Mouse (Mus musculus): ENCODE measurements around the gene Notch1.

Notch1 gene

GRCm38 (mm10) chr2:26481724-26482495 lies 34.6 kb downstream of the Notch1 start:
- DNase-seq (ENCODE audit: low spot score), result no peak

GRCm38 (mm10) chr2:26480911-26481310 lies 35.6 kb downstream of the Notch1 start:
- no peak for DNase-seq (ENCODE audit: low spot score)

GRCm38 (mm10) chr2:26478685-26479205 lies 37.7 kb downstream of the Notch1 start:
- no peak for DNase-seq (ENCODE audit: low spot score)

DNA sequence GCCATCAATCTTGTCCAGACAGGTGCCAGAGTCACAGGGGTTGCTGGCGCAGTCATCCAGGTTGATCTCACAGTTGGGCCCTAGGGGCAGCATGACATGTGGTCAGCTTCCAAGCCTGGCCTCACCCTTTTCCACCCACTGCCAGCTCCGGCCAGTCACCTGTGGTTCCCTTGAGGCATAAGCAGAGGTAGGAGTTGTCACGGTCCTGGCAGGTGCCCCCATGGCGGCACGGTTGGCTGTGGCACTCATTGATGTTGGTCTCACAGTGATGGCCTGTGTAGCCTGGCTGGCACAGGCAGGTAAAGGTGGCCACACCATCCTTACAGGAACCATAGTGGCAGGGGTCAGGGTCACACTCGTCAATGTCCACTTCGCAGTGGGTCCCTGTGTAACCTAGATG lies 38.6 kb downstream of the Notch1 start:
- DNase-seq (ENCODE audit: low spot score), result no peak

DNA sequence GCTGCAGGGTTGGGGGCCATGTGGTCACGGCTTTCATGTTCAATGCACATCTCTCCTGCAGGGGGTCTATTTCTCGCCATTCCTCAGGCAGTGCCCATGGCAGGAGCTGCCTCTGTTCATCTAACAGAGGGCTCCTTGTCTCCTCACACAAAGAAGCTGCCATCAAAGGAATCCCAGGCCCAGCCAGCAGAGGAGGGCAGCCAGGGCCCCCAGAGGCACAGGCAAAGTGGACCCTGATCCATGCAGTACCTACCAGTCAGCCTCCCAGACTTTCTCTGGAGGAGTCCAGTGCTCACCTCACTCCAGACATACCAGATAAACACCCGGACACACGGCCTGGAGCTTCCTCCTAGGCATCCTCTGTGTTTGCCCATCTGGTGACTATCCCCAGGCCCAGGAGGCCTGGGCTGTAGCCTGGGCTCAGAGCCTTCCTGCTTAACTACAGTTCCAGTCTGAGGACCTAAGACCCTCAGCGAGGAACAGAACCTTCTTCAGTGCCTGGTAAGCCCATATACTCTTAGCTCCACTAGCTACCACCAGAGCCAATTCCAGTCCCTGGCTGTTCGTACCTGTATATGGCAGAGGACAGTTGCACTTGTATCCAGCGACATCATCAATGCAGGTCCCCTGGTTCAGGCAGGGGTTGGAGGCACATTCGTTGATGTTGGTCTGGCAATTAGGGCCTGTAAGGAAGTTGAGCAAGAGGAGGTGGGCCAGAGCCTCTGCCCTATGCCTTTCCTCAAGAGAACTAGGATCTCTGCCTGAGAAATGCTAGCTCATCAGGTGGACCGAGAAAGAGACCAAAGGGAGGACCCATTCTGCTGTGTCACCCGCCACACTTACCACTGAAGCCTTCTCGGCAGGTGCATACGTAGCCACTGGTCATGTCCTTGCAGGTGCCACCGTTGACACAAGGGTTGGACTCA lies 40.7 kb downstream of the Notch1 start:
- DNase-seq (ENCODE audit: low spot score), result no peak

DNA sequence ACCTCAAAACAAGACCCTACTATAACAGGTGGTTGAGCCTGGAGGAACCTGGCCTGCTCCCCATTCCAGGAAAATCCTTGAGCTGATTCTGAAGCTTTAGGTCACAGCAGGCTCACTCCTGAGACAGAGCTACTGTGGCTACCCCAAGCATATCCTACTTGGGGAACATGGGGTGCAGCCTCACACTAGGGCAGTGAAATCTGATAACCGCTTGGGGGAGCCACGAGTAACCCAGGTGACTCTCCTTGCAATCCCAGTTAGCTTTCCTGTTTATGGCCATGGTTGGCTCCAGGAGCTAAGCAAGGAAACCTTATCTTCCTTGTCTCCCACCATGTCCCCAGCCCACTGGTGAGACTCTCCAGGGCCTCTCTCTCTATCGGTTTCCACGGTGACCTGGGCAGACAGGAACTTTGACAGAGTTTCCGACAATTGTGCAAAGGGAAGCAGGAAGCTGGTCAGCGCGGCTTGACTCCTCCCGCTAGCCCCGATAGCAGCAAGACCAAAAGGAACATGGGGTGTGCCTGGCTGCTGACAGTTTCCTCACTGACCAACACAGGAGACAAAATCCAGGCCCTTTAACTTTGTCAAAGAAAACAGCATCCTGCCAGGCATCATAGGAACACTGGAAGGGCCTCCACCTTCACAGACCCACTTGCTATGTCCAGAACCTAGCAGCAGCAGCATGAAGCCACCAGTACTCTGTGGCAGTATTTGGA lies 41.5 kb downstream of the Notch1 start:
- no peak for DNase-seq (ENCODE audit: low spot score)

DNA sequence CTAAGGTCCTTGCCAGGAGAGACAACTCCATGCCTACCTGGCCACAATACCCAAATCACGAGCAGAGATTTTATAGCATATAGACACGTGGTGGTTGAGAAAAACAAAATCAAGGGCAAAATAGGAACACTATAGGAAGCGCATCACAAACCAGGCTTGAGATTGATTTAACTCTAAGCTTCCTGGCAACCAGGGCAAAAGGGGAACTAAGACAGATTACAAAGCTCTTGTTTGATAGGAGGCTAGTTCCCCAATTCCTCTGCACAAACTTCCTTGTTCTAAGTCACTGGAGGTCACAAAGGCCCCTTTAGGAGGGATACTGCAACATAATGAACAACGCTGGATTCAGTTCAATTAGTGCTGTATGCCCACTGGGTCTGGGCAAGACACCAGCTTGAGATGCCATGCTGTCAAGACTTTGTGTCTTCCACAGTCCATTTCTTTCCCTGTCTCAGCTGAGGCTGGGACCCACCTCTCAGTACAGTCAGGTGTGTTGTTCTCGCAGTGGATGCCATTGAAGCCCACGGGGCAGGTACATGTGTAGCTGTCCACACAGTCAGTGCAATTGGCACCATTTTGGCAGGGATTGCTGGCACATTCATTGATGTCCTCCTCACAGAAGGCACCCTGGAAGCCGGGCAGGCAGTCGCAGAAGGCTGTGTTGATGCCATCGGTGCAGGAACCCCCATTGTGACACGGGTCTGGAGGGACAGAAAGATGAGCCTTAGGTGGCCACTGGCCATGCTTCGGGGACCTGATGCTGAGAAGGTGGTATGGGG lies 44.0 kb downstream of the Notch1 start:
- DNase-seq (ENCODE audit: low spot score), result no peak

DNA sequence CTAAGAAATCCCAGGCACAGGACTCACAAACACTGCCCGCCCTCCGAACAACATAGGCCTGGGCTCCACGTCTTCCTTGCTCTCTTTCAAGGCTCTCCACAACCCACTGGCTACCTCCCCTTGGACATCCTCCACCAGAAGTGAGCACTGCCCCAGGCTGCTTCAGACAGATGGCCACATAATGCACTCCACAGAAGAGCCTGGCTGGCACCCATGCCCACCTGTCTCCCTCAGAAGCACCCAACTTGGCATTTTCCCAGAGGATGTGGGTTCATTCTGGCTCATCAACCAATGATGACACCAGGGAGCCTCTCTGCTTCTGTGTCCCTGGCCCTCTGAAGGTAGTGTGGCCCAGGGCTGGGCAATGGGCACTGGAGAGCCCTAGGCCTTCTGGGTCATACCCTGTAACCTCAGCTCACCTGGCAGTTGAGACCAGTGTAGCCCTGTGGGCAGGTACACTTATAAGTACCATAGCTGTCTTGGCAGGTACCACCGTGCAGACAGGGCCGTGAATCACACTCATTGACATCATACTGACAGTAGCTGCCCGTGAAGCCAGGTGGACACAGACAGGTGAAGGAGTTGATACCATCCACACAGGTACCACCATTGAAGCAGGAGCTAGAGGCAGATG lies 44.7 kb downstream of the Notch1 start:
- DNase-seq (ENCODE audit: low spot score), result no peak

GRCm38 (mm10) chr2:26470967-26471366 lies 45.5 kb downstream of the Notch1 start:
- DNase-seq (ENCODE audit: low spot score), result no peak

DNA sequence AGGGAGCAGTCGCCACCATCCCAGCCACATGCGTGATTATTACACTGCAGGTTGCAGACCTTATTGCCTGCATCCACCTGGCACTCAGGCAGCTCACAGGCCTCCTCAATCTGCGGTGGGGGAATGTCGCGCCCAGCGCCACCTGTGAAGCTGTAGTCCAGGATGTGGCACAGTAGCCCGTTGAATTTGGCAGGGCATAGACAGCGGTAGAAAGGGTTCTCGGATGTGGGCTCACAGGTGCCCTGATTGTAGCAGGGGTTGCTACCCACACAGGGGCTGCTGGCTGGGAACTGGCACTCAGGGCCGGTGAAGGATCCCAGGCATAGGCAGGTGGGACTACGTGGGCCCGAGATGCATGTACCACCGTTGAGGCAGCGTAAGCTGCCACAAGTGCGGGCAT lies 48.1 kb downstream of the Notch1 start:
- DNase-seq (ENCODE audit: low spot score), result no peak

GRCm38 (mm10) chr2:26463412-26463811 lies 53.1 kb downstream of the Notch1 start:
- DNase-seq (ENCODE audit: low spot score), result no peak

GRCm38 (mm10) chr2:26462980-26463379 lies 53.5 kb downstream of the Notch1 start:
- DNase-seq (ENCODE audit: low spot score), result no peak

DNA sequence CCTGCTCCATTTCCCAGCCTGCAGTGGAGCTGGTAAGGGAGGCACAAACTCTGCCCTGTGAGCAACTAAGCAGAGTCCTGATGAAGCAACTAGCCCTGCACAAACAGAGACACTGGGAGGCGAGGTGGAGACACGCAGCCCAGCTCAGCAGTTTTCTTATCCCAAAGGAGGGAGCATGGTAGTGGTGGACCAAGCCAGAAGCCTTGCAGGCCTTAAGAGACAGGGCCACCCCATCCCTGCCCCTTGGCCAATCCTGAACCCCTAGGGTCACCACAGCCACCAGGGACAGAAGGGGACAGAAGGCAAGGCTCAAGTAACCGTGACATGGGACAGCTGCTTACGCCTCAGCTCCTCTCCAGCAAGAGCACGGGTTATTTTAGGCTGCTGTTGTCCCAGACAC lies 54.8 kb downstream of the Notch1 start:
- DNase-seq (ENCODE audit: low spot score), result no peak

DNA sequence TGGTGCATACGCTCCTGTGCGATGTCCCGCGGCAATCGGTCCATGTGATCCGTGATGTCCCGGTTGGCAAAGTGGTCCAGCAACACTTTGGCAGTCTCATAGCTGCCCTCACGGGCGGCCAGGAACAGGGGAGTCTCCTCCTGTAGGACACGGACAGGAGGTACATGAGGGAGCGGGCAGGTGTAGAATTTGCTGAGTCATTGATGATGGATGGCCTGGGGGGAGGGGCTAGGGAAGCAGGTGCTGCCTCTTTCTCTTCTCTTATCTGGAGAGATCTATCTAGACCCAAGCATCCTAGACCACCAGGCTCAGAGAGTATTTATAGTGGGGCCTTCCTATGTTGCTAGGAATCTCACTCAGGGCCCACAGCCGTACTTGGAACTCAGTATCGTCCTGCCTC lies 55.6 kb downstream of the Notch1 start:
- no peak for DNase-seq (ENCODE audit: low spot score)

DNA sequence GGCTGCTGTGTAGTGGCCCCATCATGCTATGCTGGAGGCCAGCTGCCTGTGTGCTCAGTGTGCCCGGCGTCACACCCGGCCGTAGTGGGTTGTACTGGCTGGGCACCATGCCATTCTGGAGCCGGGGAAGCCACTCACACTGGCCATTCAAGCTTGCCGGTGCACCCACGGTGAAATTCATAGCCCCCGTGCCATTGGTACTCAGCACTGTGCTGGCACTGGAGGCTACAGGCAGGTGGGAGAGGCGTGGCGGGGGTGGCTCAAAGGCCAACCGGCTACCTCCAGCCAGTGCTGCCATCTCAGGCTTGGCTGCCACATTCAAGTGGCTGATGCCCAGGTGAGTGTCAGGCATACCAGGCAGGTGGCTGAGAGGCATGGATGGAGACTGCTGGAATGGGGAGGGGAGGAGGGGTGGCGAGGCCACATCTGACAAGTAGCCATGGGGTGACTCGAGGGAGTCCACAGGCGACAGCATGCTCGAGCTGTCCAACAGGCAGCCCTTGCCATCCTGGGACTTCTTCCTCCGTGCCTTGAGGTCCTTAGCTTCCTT lies 56.3 kb downstream of the Notch1 start:
- no peak for DNase-seq (ENCODE audit: low spot score)

DNA sequence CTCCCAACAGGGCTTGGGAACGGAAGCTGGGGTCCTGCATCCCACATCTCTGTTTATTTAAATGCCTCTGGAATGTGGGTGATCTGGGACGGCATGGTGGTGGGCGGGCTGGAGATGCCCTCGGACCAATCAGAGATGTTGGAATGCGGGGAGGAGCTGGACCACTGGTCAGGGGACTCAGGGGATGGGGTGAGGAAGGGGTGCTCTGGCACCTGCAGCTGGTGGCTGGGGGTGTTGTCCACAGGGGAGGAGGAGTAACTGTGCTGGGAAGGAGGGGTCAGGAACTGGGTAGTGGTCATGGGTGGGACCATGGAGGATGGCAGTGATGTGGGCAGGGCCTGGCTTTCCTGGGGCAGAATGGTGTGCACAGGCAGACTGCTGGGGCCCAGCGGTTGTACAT lies 57.0 kb downstream of the Notch1 start:
- no peak for DNase-seq (ENCODE audit: low spot score)

DNA sequence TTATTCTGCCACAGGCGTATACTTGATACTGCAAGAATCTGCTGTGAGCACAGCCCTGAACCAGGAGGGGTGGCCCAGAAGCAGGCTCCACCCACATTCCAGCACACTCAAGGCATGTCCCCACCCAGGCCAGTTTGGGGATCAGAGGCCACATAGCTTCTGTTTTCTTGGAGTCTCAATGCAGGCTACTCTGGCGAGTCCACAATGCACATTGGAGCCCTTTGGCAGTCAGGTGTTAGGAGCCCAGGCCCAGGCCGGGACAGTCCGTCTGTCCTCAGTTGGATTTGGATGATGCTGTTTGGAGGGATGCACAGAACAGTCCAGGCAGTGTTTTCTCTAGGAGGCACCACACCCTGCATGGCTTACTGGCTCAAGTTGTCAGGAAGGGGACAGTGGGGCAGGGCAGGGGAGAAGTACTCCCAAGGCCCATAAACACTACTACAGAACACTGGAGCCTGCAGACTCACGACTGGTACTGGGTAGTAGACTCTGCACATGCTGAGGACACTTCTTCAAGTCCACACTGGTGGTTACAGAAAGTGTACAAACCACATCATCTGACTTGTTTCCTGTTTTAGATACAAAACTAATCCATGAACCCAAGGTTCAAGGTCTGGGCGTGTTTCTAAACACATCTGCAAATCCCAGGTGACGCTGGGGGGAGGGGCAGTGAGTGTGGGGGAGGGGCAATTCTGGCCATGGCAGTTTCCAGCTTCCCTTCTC lies 57.9 kb downstream of the Notch1 start:
- no peak for DNase-seq (ENCODE audit: low spot score)

DNA sequence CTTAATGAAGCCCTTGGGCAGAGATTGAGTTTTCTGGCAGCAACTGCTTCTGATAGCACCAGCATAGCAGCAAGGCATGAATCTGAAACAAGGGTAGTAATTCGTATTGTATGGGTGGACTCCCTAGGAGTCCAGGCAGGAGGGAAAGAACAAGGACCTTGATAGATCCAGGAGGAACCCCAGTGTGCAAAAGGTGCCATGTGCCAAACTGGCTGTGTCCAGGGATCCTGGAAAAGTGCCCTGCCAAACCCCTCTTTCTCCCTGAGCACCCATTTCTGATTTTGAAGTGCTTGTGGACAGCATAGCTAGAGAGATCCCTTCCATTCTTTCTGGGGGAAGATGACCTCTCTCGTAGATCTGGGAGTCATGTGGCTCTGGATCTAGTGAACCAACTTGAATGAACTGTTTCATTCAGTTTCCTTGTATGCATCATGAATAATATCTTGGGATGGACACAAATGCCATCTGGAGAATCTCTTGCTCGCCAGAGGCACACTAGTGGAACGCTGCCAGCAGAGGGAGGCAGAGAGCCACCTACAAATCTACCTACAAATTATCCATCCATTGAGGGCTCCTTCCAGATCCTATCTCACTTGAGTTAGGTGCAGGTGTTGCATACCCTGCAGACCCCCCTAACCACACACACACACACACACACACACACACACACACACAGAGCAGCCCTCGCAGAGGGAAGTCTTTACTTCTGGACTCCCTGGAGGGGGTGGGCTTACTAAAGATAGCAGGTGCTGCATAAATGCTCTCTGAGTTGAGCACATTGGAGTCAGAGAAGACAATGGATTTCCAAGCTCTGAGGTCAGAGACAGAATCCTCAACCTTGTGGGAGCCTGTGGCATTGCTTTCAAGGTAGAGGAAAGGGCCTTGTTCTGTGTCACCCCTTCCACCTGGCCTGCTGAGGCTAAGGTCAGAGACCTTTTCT lies 67.1 kb downstream of the Notch1 start:
- DNase-seq (ENCODE audit: low spot score), result no peak

GRCm38 (mm10) chr2:26447451-26447850 lies 69.0 kb downstream of the Notch1 start:
- DNase-seq (ENCODE audit: low spot score), result no peak
